In the genomic region with DNA sequence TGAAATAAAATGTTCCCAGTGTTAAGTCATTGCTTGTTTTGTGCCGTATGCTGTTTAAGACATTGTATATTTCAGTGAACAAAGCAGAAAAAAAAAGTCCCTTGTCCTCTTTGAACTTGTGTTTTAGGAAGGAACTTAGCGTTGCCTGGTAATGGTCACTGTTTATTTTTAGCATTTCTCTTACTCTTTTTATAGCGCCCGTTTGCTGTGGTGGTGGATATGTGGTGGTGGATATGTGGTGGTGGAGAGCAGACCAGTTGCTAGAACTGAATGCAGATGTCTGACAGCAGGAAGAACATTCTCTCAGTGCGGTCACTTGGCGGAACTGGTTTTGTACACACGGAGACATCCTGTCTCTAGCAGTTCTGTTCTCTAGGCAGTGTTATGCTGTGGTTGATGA, we compare ENCODE assay signal across 8 mouse cellular contexts. TPM values are rescaled to one million over a fixed set of nuclear protein-coding genes. Genes with fewer than 3 reads are reported as not detected.
A peak's percentile ranks its signal among the peaks of the same experiment; 100 is the strongest.
DNase-seq lines count a peak whose midpoint lies in the region; ATAC-seq and TF ChIP-seq lines count a peak whose summit lies in the region.

No protein-coding gene starts in this region.

- no peak for DNase-seq in frontal cortex, postnatal 25 days (ENCODE audit: low spot score in 2 of 2)
- DNase-seq in B cell, adult 2 months: peak; percentile 68 to 72
- peak; percentile 65 for DNase-seq in lung, postnatal 10 days
- peak; percentile 52 for DNase-seq in thymus, adult 2 months
- DNase-seq in embryo, embryonic 10 days (ENCODE audit: low spot score): no peak

- peaks cover 31% of the 10 kb centered on the region for H3K36me3 ChIP-seq in heart, embryonic 15.5 days
- H3K36me3 ChIP-seq in thymus, adult 2 months (ENCODE audit: control insufficient read depth, insufficient read depth, low read length): peaks cover 26% of the 10 kb centered on the region

- peak; percentile 38; the same call in 1 of the 2 replicates for ATAC-seq in frontal cortex, adult (ENCODE audit: low TSS enrichment)
- ATAC-seq in heart, embryonic 15.5 days (replicated peaks; ENCODE audit: insufficient number of reproducible peaks, insufficient read depth, low FRiP score, low read depth): peak; percentile 58; the same call in 1 of the 2 replicates
- no peak for ATAC-seq in cerebellum, adult (ENCODE audit: insufficient number of reproducible peaks, low FRiP score, low TSS enrichment)

- no peak overlapping the region for H3K4me3 ChIP-seq in heart, embryonic 15.5 days
- no peak overlapping the region for H3K4me3 ChIP-seq in thymus, adult 2 months (ENCODE audit: control insufficient read depth, insufficient read depth, low read length)

- H3K4me2 ChIP-seq in heart, embryonic 15.5 days: peak overlapping the region; percentile 20

- TF ChIP-seq POLR2A in thymus, adult 2 months (IDR thresholded peaks at IDR 0.05; ENCODE audit: control insufficient read depth, extremely low read depth, insufficient read depth, low read length, poor library complexity): no peak

- H3K4me1 ChIP-seq in heart, embryonic 15.5 days (replicated peaks): peaks cover 10% of the 10 kb centered on the region
- H3K4me1 ChIP-seq in thymus, adult 2 months (replicated peaks; ENCODE audit: control insufficient read depth, insufficient read depth, low read length): peaks cover 2% of the 10 kb centered on the region

- H3K9ac ChIP-seq in heart, embryonic 15.5 days: no peak overlapping the region

- peak overlapping the region; percentile 62 for H3K27ac ChIP-seq in heart, embryonic 15.5 days
- H3K27ac ChIP-seq in thymus, adult 2 months (ENCODE audit: control insufficient read depth, insufficient read depth, low read length): no peak overlapping the region

- 31% methylated on average over 7 of the region's 7 CpGs for WGBS in heart, embryonic 15.5 days
- 6% methylated on average over 7 of the region's 7 CpGs for WGBS in thymus, adult 2 months

- no peaks in the 10 kb centered on the region for H3K9me3 ChIP-seq in heart, embryonic 15.5 days (replicated peaks)

- H3K27me3 ChIP-seq in heart, embryonic 15.5 days: no peaks in the 10 kb centered on the region
- H3K27me3 ChIP-seq in thymus, adult 2 months (ENCODE audit: control insufficient read depth, insufficient read depth, low read length): no peaks in the 10 kb centered on the region

- no peak for TF ChIP-seq CTCF in thymus, adult 2 months (IDR thresholded peaks at IDR 0.05; ENCODE audit: borderline replicate concordance, control insufficient read depth, extremely low read depth, insufficient read depth, low read length, poor library complexity)

RNA-seq across cellular contexts. Expression of a gene that starts 8.1 kb away (rescaled TPM):
- polyA plus RNA-seq in heart, embryonic 15.5 days (2015; fragmentation: Nextera tagmentation; extraction: Ambion mirVana): 134 and 137 TPM in 2 replicates
- polyA plus RNA-seq in thymus, adult 2 months (2012; rRNA removed): 24.8 and 26.7 TPM in 2 replicates

RNA-seq across cellular contexts. Expression of a gene that starts 25.7 kb away (rescaled TPM):
- polyA plus RNA-seq in heart, embryonic 15.5 days (2015; fragmentation: Nextera tagmentation; extraction: Ambion mirVana): 9.1 and 10.2 TPM in 2 replicates
- 12.7 and 15.6 TPM in 2 replicates for polyA plus RNA-seq in thymus, adult 2 months (2012; rRNA removed)

RNA-seq across cellular contexts. Expression of a gene that starts 45.9 kb away (rescaled TPM):
- polyA plus RNA-seq in heart, embryonic 15.5 days (2015; fragmentation: Nextera tagmentation; extraction: Ambion mirVana): 7.7 and 38.2 TPM in 2 replicates
- 118 and 153 TPM in 2 replicates for polyA plus RNA-seq in thymus, adult 2 months (2012; rRNA removed)

Comparison
In these comparisons a context has a peak if more than half of its experiments do, and no peak if none do; other contexts are left out.
1. DNase-seq: peak in B cell, adult 2 months (2 of 2), lung, postnatal 10 days (single experiment) and thymus, adult 2 months (single experiment); none in frontal cortex, postnatal 25 days (0 of 2) and embryo, embryonic 10 days (single experiment).